Mouse (Mus musculus): ENCODE results near the gene Cryz. TPM values are rescaled to one million over a fixed set of nuclear protein-coding genes. Genes with fewer than 3 reads are reported as not detected.
"Not testable (repeated sequence)": the region's sequence is repeated elsewhere in the genome, so short reads cannot be mapped to it uniquely, and the experiment has no call there.

The Cryz gene
- total RNA-seq, 2 experiments from 2014 or later, result 15.5 to 20.3 TPM

DNA sequence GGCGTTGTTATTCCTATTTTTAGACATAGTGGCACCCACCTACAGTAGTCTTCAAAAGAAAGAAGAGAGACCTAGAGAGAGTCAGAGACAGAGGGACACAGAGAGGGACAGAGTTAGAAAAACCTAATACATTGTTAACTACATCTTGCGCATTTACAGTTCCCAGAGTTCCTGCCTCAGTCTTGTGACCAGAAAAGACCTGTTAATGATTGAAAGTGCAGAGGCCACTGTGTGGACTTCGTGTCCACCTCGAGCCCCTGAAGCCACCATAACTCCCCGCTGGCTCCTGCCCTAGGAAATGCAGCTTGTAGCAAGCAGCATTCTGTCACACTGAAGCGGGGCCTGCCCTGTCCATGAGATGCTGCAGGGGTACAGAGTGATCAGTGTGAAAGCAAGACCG, 1.1 kb downstream of the Cryz start:
- no peak for DNase-seq
- intact Hi-C loops (cut with DNase I), result loop anchor here (5.0 to 10.0 kb wide), 2 partner anchors 495 to 653 kb away; partner anchors contain the start of genes Acadm, Fpgt and Lrriq3

DNA sequence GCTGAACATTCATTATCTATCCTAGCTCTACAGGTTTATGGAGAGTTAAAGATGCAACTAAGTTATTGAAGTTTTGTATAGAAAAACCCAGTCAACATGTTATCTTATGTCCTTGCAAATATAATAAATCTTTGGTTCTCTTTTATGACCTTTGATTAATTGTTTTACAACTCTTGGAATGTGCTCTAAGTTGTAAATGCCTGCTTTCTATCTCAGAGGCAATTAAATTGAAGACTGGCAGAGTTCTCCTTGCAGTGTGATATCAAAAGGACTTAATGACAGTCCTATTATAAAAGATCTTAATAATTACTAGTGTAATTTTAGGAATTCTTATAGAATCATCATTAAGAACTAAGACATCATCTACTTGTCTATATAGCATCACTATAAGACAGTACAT, 5.6 kb downstream of the Cryz start:
- intact Hi-C loops (cut with DNase I), result no loop called here
- DNase-seq, result no peak

DNA sequence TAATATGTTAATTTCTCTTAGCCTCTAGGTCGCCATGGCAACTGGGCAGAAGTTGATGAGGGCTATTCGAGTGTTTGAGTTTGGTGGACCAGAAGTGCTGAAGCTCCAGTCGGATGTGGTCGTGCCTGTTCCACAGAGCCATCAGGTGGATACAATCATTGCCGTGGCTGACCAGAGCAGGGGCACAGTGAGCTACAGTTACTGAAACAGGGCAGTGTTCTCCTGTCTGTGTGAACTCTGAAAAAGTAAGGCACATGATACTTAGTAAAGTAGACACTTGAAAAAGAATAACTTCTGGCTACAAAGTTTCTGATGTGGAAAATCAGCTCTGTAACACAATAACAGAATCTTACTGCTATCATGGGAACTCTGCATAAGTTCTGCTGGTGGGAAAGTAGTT, 8.4 kb downstream of the Cryz start:
- intact Hi-C loops (cut with DNase I), result no loop called here
- no peak for DNase-seq

DNA sequence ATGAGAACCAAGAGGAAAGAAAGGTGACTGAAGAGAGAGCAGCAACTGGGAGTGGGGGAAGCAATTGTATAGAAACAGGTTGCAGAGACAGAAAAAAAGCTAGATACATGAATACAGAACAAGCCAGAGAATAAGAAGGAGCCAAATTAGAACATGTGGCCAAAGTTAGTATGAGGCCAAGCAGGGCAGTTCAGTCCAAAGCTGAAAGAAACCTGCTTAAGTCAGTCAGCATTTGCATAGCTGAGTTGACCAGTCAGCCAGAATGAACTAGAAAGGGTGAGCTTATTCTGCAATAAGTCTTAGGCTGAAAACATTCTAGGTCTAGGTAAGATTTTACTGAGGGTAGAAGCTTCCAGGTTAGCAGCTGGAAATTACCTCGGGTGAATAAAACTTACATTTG, 11.4 kb downstream of the Cryz start:
- intact Hi-C loops (cut with DNase I), result no loop called here
- DNase-seq, result no peak

DNA sequence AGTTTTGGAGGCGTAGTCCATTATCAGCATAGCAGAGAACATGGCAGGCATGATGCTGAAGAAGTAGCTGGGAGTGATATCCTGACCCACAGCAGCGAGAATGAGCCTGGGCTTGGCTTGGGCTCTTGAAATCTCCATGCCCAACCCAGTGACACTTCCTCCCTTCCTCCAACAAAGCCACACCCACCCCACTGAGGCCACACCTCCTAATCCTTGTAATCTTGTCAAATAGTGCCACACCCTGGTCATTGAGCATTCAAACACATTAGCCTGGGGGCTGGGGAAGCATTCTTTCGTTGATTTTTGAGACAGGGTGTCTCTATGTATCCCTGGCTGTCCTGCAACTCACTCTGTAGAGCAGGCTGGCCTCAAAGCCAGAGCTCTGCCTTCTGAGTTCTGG, 15.4 kb downstream of the Cryz start:
- DNase-seq, result no peak
- intact Hi-C loops (cut with DNase I), result no loop called here

DNA sequence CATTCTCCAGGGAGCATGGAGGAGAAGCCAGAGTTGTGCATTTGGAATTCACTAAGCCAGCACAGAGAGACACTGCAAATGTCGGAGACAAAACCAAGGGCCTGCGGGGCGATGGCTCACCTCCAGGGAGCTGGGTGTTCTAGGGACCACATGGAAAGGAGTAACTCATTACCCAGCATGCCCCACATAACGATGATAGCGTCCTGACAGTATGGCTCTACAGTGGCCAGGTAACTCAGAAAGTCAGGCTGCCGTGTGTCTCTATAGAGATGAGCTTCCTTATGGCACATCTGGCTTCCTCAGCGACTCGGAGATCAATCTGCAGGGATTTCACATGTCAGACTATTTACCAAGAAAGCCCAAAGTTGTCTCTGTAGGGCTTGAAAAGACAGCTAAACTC, 18.3 kb downstream of the Cryz start:
- intact Hi-C loops (cut with DNase I), result no loop called here
- no peak for DNase-seq

DNA sequence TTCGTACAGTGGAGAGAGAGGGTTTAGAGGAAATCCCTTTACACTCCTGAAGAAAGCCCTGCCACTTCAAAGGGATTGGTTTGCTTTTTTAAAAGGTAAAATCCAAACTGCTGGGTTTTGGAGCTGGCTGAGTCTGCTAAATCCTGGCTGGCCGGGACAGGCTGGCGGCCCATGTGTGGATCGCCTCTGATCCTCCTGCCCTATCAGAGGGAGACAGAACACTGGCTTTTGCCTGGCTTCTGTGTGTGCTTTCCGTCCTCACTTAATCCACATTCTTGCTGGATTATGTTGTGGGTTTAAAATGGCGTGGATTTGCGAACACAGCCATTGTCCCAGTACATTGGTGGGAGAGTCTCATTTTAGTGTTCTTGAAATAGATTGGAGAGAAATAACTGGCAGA, 18.8 kb downstream of the Cryz start:
- intact Hi-C loops (cut with DNase I), result no loop called here

DNA sequence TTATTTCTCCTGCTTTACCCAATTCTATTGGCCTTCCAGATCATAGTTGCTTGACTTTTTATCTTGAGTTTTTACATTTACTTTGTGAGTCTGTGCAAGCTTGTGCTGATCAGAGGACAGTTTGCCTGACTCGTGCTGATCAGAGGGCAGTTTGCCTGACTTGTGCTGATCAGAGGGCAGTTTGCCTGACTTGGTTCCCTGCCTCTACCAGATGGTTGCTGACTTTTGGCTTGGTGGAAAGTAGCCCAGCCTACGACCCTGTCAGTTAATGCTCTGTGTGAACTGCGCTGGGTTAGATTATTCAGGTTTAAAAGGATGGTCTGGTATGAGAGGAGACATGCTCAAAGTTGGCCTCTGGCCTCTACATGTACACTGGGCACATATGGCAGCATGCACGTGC, 19.6 kb downstream of the Cryz start:
- intact Hi-C loops (cut with DNase I), result no loop called here
- no peak for DNase-seq

More for the DNA sequence above, 18.8 kb downstream of the Cryz start:
- DNase-seq, result no peak

DNA sequence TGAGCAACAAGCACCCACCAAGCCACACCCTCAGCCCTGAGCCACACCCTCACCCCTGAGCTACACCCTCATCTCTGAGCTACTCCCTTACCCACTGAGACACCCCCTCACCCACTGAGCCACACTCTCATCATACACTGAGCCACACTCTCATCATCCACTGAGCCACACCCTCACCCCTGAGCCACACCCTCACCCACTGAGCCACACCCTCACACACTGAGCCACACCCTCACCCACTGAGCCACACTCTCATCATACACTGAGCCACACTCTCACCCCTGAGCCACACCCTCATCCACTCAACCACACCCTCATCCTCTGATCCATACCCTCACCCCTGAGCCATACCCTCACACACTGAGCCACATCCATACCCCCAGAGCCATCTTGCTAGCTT, 31.8 kb downstream of the Cryz start:
- intact Hi-C loops (cut with DNase I), result no loop called here
- no peak for DNase-seq

DNA sequence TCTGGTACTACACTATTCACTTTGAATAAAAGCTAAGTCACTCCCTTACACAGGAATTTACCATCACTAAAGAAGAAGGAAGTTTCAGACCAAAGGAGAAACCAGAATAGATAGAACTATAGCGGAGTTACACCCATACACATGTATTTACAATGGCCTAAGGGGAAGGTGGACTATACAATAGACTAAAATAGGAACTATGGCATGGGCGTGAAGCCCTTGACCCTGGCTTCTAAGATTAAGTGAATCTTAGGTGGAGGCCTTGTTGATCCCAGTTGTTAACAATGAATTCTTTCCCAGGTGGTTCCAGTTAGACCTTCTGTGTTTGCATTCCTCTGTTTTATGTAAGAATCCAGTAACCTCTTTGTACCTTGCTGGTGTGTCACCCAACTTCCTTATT, 34.8 kb downstream of the Cryz start:
- intact Hi-C loops (cut with DNase I); DNase-seq: not testable (repeated sequence)

DNA sequence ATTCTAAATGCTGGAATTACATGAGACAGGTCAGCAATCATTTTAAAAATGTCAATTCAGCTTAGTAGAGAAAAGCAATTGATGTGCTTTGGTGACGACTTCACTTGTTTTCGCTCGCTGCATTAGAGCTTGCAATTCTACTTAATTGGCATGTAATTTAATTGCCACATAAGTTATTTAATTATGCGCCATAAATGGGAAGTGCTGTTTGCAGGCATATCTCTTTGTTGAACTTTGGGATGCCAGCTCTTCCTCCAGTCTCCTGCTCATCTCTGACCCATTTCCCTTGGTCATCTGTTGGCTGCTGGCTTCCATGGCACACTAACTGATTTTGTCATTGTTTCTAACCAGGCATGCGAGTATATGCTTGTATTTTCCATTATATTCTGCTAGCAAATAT, 36.6 kb downstream of the Cryz start:
- no peak for DNase-seq
- intact Hi-C loops (cut with DNase I), result no loop called here

DNA sequence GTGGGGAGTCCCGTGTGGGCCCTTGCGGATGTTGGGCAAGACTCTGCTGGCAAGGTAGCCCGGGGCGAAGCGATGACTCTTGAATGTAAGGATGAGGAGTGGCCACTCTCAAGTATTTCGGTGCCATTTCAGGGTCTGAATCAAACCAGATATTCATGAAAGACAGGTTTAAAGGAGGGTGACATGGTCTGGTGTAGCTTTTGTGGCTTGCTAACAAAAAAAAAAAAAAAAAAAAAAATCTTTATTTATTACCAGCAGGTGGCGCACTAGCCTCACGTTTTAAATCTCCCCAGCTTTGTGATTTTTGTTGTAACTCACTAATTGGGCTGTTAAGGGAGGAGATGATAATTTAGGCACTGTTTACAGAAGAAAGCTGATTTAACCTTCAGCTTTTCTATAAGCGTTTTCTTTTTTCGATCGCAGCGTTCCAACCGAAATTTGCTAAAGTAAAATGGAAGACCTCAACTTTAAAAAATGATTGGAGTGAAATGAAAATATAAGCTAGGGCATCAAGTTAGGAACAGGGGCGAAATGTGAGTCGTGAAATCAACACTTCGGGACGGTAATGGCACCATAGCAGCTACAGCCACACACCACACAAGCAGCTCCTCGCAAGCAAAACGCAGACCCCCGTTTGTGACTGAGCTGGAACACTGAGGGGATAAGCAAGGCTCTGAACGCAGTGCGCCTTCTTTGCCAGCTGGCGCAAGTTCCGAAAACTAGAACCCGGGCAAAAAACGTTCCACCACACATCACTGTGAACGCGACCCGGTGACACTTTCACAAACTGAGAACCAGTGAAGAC, 50.3 kb downstream of the Cryz start:
- intact Hi-C loops (cut with DNase I), result no loop called here
- DNase-seq, result no peak

DNA sequence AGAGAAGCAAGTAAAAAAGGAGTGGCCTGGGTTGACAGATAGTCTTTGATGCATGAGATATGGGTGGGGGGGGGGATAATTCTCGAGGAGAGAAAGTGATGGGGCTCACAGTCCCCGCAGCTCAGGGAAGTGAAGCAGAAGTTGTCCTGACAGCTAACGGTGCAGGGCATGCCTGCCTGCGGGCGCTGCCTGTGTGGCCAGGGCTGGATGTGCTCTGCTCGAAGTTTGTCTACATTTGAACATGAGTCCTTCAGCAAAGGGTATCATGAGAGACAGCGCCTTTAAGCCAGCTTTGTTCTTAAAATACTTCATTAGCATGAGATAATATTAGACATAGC, 50.9 kb downstream of the Cryz start:
- intact Hi-C loops (cut with DNase I), result no loop called here
- no peak for DNase-seq

DNA sequence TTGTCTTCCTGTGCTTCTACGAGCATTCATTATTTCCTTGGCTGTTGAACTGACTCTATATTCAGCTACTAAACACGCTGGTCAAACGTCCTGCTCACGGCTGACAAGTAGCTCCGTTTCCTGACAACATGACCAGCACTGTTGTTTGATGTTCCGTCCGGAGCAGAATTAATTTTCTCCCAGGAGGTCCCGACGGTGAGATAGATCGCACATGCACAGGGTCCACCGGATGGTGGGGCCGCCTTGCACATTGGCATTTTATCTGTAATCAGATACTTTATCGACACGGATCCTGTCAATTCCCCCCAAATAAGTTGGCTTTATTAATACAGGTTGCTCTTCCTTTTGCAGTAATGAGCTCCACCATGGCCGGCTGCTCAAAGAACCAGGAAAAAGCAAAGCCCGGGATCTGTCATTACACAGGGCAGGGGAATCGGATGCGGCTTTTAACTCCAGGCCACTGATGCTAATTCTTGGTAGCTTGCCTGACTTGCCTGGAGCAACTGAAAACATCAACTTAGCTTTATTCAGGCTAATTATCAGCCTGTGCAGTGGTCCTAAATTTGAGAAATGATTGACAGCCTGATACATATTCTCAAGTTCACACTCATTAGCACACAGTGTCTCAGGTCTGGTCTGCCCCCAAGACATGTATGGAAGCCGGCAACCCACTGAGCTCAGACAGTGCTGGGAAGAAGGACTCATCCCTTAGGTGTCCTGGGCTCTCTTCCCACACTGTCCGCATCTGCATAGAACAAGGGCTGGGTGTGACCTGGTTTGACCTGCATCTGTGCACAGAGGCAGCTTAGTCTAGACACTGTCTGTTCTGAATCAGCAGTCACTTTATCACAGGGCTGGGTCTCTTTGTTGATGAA, 53.1 kb downstream of the Cryz start:
- no peak for DNase-seq
- intact Hi-C loops (cut with DNase I), result loop anchor here (5.0 to 10.0 kb wide), 4 partner anchors 73 to 703 kb away; no protein-coding TSS in a partner anchor

DNA sequence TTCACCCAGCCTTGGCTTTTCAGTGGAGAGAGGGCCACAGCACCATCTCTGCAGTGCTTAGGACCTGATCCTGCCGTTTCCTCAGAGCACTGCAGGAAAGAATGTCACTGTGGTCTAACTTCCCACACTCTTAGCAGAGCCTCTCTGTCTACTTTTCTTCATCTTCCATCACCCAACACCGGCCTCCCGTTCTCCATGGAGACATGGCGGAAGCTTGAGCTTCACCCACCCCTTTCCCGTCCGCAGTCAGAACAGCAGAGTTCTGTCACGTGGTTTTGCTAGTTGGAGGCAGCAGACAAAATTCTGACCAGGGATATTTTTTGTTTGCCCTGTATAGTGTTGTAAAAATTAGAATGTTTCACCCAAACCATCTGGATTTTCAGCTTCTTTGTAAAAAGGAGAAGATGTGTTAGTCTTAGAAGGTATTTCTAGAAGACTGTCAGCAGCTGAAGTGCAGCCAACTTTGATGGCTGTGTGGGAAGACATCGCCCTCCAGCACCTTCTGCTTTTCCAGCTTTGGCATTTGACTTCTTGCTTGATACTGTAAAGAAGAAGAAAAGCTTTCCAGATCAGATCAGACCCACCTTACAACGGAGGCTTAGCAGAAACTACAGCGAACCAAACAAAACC, 54.8 kb downstream of the Cryz start:
- intact Hi-C loops (cut with DNase I), result loop anchor here (5.0 to 10.0 kb wide), 4 partner anchors 71 to 701 kb away; no protein-coding TSS in a partner anchor

DNA sequence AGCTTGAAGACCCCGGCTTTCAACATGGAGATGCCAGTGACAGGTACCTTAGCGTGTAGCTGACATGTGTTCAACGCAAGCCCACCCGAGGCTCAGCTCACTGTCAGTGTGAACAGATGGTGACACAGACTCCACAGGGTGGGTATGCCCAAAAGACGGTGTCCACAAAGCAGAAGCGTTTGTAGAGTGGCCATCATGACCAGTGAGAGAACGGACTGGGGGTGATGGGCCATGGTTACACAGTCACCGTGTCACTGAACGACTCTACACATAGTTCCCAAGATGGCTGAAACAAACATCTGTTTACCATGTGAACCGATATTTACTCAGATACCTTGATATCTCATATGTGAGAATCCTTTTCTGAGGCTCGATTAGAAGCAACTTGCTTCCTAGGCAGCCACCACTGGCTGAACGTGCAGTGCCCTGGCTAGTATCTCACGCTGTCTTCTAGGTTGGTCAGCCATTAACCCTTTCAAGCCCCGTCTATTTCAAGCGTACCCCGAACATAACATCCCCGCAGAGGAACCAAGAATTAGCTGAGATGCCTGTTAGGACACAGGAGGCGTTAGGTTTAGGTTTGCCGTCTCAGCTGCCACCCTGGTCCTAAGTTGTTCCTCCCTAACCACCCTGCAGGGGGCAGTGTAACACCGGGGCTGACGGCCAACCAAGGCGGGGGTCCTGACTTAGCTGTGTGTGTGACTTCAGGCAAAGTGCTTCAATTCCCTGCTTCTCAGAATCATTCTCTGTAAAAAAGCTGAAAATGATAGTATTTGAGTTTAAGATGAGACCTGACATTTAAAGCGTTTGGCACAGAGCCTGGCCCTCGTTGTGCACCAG, 56.3 kb downstream of the Cryz start:
- DNase-seq, result peak; percentile 66 to 82
- intact Hi-C loops (cut with DNase I), result loop anchor here (5.0 to 10.0 kb wide), 4 partner anchors 70 to 700 kb away; no protein-coding TSS in a partner anchor

More for the DNA sequence above, 54.8 kb downstream of the Cryz start:
- no peak for DNase-seq

DNA sequence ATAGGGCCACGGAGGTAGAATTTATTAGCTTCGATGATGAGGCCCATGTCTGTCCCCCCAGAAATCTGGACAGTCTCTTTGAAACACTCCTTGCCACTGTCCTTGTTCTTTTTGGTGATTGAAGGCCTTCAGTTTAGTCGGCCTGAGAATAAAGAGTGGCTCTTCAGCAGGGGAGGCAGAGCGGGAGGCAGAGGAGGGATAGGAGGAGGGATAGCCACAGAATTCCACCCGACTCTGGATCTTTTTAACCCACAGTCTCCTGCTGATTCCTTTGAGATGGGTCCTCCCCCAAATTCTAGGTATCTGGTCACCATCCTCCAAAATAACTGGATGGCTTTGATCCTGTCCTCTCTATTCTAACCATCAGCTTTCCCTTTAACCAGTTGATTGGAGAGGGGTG, 56.9 kb downstream of the Cryz start:
- intact Hi-C loops (cut with DNase I), result loop anchor here (5.0 to 10.0 kb wide), 4 partner anchors 69 to 699 kb away; no protein-coding TSS in a partner anchor
- no peak for DNase-seq

DNA sequence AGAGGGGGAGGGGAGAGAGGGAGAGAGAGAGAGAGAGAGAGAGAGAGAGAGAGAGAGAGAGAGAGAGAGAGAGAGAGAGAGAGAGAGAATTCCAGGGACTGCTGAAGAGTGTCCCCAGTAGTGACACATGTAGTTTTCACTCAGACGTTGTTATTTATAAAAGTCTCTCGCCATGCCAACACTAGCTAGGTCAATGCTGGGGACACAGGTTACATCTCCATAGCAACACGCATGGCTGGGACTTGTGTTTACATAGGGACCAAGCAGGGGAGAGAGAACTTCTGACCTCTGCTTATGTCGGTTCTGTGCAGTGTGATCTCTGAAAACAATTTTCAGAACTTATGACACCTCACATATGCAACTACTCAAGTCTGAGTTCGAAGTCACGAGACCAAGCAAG, 57.8 kb downstream of the Cryz start:
- intact Hi-C loops (cut with DNase I), result loop anchor here (5.0 to 10.0 kb wide), 4 partner anchors 68 to 698 kb away; no protein-coding TSS in a partner anchor
- DNase-seq, result no peak

DNA sequence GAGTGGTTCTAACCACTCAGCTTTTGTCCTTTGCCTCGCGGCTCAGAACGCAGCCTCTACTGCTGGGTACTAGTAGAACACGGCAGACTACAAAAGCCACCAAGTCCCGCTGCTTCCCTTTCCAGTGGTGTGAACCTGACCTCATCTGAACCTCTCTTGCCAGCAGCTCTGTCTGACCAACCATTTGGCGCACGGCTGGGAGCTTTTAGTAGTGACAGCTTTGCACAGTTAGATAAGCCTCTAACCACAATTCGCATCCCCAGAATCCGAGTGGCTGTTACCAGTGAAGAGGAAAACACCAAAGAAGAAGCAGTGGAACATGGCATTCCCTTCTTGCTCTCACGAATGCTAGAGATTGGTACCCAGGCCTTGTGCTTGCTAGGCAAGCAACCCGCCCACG, 58.4 kb downstream of the Cryz start:
- DNase-seq, result peak; percentile 17 to 31
- intact Hi-C loops (cut with DNase I), result loop anchor here (5.0 to 10.0 kb wide), 4 partner anchors 67 to 697 kb away; no protein-coding TSS in a partner anchor

DNA sequence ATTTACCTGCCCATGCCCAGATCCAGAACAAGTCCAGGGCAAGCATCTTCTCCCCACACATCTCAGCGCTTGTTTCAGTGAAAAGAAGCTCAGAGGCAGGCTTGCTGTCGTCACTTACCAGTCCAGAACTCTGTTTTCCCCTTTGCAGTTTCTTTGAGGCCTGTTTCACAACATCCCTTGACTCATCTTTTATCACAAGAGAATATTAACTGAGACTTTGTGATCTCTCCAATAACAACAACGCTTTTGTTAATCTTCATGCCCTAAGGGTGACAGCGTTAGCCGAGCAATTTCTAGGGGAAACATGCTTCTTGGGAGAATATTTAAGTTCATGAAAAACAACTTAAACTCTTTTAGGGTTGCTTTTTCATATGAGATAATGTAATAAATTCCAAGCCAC, 59.2 kb downstream of the Cryz start:
- intact Hi-C loops (cut with DNase I), result loop anchor here (10.0 kb wide), 1 partner anchor 129 kb away; no protein-coding TSS in a partner anchor
- DNase-seq, result no peak
